Mouse (Mus musculus): ENCODE measurements around the gene Atf4. TPM values are rescaled to one million over a fixed set of nuclear protein-coding genes. Genes with fewer than 3 reads are reported as not detected.

Atf4 gene
- total RNA-seq (2012; rRNA removed) = 351 and 459 TPM in 2 replicates
- polyA plus RNA-seq (2012; ENCODE audit: insufficient read depth in 1 of 2, insufficient read length in 2 of 2, low read depth in 1 of 2, low replicate concordance in 2 of 2, missing spikeins in 1 of 2) = 100 to 1,000 TPM in 1 of 2 experiments, 10 to 100 TPM in 1; 85.1 to 444 TPM

GRCm38 (mm10) chr15:80254847-80255645, at the start of gene Atf4:
Gene Atf4, plus strand, starts transcription at chr15:80255184.
- H3K79me2 ChIP-seq (ENCODE audit: control insufficient read depth, insufficient read depth, low read length, poor library complexity) = peaks cover 24% of the 10 kb centered on the region
- DNase-seq (ENCODE audit: low read depth, low spot score) = peak; percentile 100
- TF ChIP-seq HCFC1 (IDR thresholded peaks at IDR 0.05; ENCODE audit: low read depth, low read length) = peak; percentile 92
- TF ChIP-seq ETS1 (IDR thresholded peaks at IDR 0.05; ENCODE audit: low read depth, low read length) = peak; percentile 54
- 0 out of 2 replicates have a peak, but pooled peaks have one; percentile 8 for TF ChIP-seq NRF1 (IDR thresholded peaks at IDR 0.05; ENCODE audit: insufficient read depth, low read depth, low read length, poor library complexity, severe bottlenecking)
- peak; percentile 85 to 95 for TF ChIP-seq USF2 (IDR thresholded peaks at IDR 0.05; ENCODE audit: borderline replicate concordance in 1 of 2, insufficient read depth in 1 of 2, low read depth in 1 of 2, low read length in 2 of 2)
- TF ChIP-seq ELF1 (IDR thresholded peaks at IDR 0.05; ENCODE audit: low read depth, low read length) = peak; percentile 44; the same call in 1 of the 2 replicates
- 0 out of 2 replicates have a peak, but pooled peaks have one; percentile 60 for TF ChIP-seq E2F4 (IDR thresholded peaks at IDR 0.05; ENCODE audit: borderline replicate concordance, low read depth, low read length)
- peak; percentile 94 for TF ChIP-seq CHD2 (IDR thresholded peaks at IDR 0.05; ENCODE audit: low read length)
- TF ChIP-seq TBP (IDR thresholded peaks at IDR 0.05; ENCODE audit: low read depth, low read length) = peak; percentile 98
- peak; percentile 64 for TF ChIP-seq TCF12 (IDR thresholded peaks at IDR 0.05; ENCODE audit: low read depth, low read length)
- peak; percentile 99 for TF ChIP-seq POLR2AphosphoS2 (IDR thresholded peaks at IDR 0.05; ENCODE audit: low read length)
- no peak for TF ChIP-seq CTCF (IDR thresholded peaks at IDR 0.05 in 2 of 3, conservative IDR thresholded peaks at IDR 0.05 in 1 of 3; ENCODE audit: control insufficient read depth in 1 of 3, insufficient read depth in 1 of 3, low read depth in 2 of 3, low read length in 3 of 3, poor library complexity in 1 of 3, severe bottlenecking in 1 of 3)
- peak; percentile 90 to 97 for TF ChIP-seq POLR2A (IDR thresholded peaks at IDR 0.05; ENCODE audit: control insufficient read depth in 1 of 2, insufficient read depth in 1 of 2, low read depth in 1 of 2, low read length in 2 of 2, poor library complexity in 1 of 2)
- peak; percentile 31; the same call in 1 of the 2 replicates for TF ChIP-seq MAX (IDR thresholded peaks at IDR 0.05; ENCODE audit: low read length)
- TF ChIP-seq BHLHE40 (IDR thresholded peaks at IDR 0.05; ENCODE audit: borderline replicate concordance, low read depth, low read length) = peak; percentile 89
- TF ChIP-seq RAD21 (IDR thresholded peaks at IDR 0.05; ENCODE audit: low read depth, low read length) = no peak
- TF ChIP-seq EP300 (IDR thresholded peaks at IDR 0.05; ENCODE audit: low read depth in 1 of 2, low read length in 2 of 2) = no peak; a peak in 1 of 4 replicates
- TF ChIP-seq TAL1 (IDR thresholded peaks at IDR 0.05; ENCODE audit: low read length) = no peak
- no peak for TF ChIP-seq RCOR1 (IDR thresholded peaks at IDR 0.05; ENCODE audit: low read depth, low read length)
- no peak for TF ChIP-seq MAFK (IDR thresholded peaks at IDR 0.05; ENCODE audit: borderline replicate concordance, low read depth, low read length)
- no peak for TF ChIP-seq MEF2A (IDR thresholded peaks at IDR 0.05; ENCODE audit: extremely low read depth, insufficient replicate concordance, low read depth, low read length, poor library complexity, severe bottlenecking)
- peak; percentile 99 for TF ChIP-seq ZMIZ1 (IDR thresholded peaks at IDR 0.05; ENCODE audit: low read depth, low read length)
- TF ChIP-seq MYC (IDR thresholded peaks at IDR 0.05; ENCODE audit: low read depth, low read length) = peak; percentile 87
- peak; percentile 94 for TF ChIP-seq KAT2A (conservative IDR thresholded peaks at IDR 0.05; ENCODE audit: low read depth, low read length)
- TF ChIP-seq ZKSCAN1 (IDR thresholded peaks at IDR 0.05; ENCODE audit: low read depth, low read length) = no peak
- TF ChIP-seq USF1 (IDR thresholded peaks at IDR 0.05; ENCODE audit: low read depth, low read length) = peak; percentile 98
- 0 out of 2 replicates have a peak, but pooled peaks have one; percentile 2 for TF ChIP-seq CHD1 (IDR thresholded peaks at IDR 0.05; ENCODE audit: low read depth, low read length)
- peak; percentile 91 for TF ChIP-seq MXI1 (IDR thresholded peaks at IDR 0.05; ENCODE audit: low read depth, low read length)
- TF ChIP-seq ZC3H11A (IDR thresholded peaks at IDR 0.05; ENCODE audit: low read depth, low read length) = no peak
- TF ChIP-seq SIN3A (IDR thresholded peaks at IDR 0.05; ENCODE audit: low read length) = peak; percentile 61
- TF ChIP-seq POLR2AphosphoS5 (IDR thresholded peaks at IDR 0.05; ENCODE audit: borderline replicate concordance, low read depth, low read length) = peak; percentile 99
- TF ChIP-seq MAZ (IDR thresholded peaks at IDR 0.05; ENCODE audit: low read depth, low read length) = 0 out of 2 replicates have a peak, but pooled peaks have one; percentile 55
- TF ChIP-seq NELFE (IDR thresholded peaks at IDR 0.05; ENCODE audit: low read depth, low read length) = peak; percentile 100
- TF ChIP-seq GABPA (IDR thresholded peaks at IDR 0.05; ENCODE audit: low read depth, low read length) = no peak

More at GRCm38 (mm10) chr15:80254847-80255645, at the start of gene Atf4:
- H3K36me3 ChIP-seq (ENCODE audit: control insufficient read depth in 1 of 2, insufficient read depth in 2 of 2, low read length in 2 of 2) = peaks cover 9 to 24% of the 10 kb centered on the region in 2 experiments; a peak in 3 of 4 replicates
- peak within 1 kb of the TSS; percentile 95 for H3K27ac ChIP-seq (ENCODE audit: control insufficient read depth, low read depth, low read length)
- no peaks in the 10 kb centered on the region for H3K27me3 ChIP-seq (ENCODE audit: control insufficient read depth in 1 of 2, insufficient read depth in 2 of 2, low read length in 2 of 2)
- peak within 1 kb of the TSS; percentile 93 for H3K9ac ChIP-seq (ENCODE audit: control insufficient read depth, low read depth, low read length, poor library complexity, severe bottlenecking)
- H3K4me3 ChIP-seq (ENCODE audit: control insufficient read depth in 1 of 2, insufficient read depth in 1 of 2, low read depth in 2 of 2, low read length in 2 of 2) = peak within 1 kb of the TSS; percentile 73 to 79
- no peaks in the 10 kb centered on the region for H3K9me3 ChIP-seq (replicated peaks; ENCODE audit: insufficient read depth, low read length)
- peaks cover 6 to 24% of the 10 kb centered on the region in 2 experiments for H3K4me1 ChIP-seq (ENCODE audit: control insufficient read depth in 1 of 2, insufficient read depth in 2 of 2, low read length in 2 of 2)
